Mouse (Mus musculus): ENCODE data around the gene Phrf1. TPM values are rescaled to one million over a fixed set of nuclear protein-coding genes. Genes with fewer than 3 reads are reported as not detected.
"Not testable (repeated sequence)": the region's sequence is repeated elsewhere in the genome, so short reads cannot be mapped to it uniquely, and the experiment has no call there.

Gene Phrf1
- polyA plus RNA-seq, 1 experiment from 2014 or later, result 77.1 TPM

- Histone ChIP-seq H3K4me3 (no peak overlapping the region), H3K27ac (peak overlapping the region; percentile 83; the same call in 1 of the 2 replicates), H3K4me1 (replicated peaks) (peaks cover 23% of the 10 kb centered on the region), H3K4me2 (peak overlapping the region; percentile 67), H3K9ac (peak overlapping the region; percentile 67; the same call in 1 of the 2 replicates), H3K9me3 (no peaks in the 10 kb centered on the region), H3K27me3 (no peaks in the 10 kb centered on the region), H3K36me3 (peaks cover 13% of the 10 kb centered on the region)
- no peak for ATAC-seq (ENCODE audit: low FRiP score)
- 92% methylated on average over 4 of the region's 4 CpGs for WGBS
Observed at GRCm38 (mm10) chr7:141222696-141223215, 5.8 kb upstream of the Phrf1 start.

- peaks cover 36% of the 10 kb centered on the region for H3K4me1 ChIP-seq (replicated peaks)
- H3K9me3 ChIP-seq, result no peaks in the 10 kb centered on the region
- no peak overlapping the region for H3K27ac ChIP-seq
- H3K4me2 ChIP-seq, result no peak overlapping the region
- no peak overlapping the region for H3K4me3 ChIP-seq
- H3K36me3 ChIP-seq, result peaks cover 8% of the 10 kb centered on the region
- H3K27me3 ChIP-seq, result no peaks in the 10 kb centered on the region
- ATAC-seq (ENCODE audit: low FRiP score), result no peak
- H3K9ac ChIP-seq, result no peak overlapping the region
- WGBS, result 84% methylated on average over 6 of the region's 6 CpGs
Observed at GRCm38 (mm10) chr7:141226535-141226934, 2.0 kb upstream of the Phrf1 start.

GRCm38 (mm10) chr7:141227796-141228195 is 788 bp upstream of the Phrf1 start:
- H3K4me2 ChIP-seq, result peak overlapping the region; percentile 86
- no peak; the same call in 1 of the 2 replicates for ATAC-seq (ENCODE audit: low FRiP score)
- peak overlapping the region; percentile 96 for H3K27ac ChIP-seq
- WGBS, result 81% methylated on average over 4 of the region's 4 CpGs
- peaks cover 25% of the 10 kb centered on the region for H3K4me1 ChIP-seq (replicated peaks)
- no peaks in the 10 kb centered on the region for H3K9me3 ChIP-seq
- H3K4me3 ChIP-seq, result peak overlapping the region; percentile 100; the same call in 1 of the 2 replicates
- peaks cover 21% of the 10 kb centered on the region for H3K36me3 ChIP-seq
- H3K9ac ChIP-seq, result peak overlapping the region; percentile 97; the same call in 1 of the 2 replicates
- no peaks in the 10 kb centered on the region for H3K27me3 ChIP-seq

- no peak overlapping the region for H3K27ac ChIP-seq
- ATAC-seq (ENCODE audit: low FRiP score), result no peak
- H3K4me2 ChIP-seq, result peak overlapping the region; percentile 86
- peaks cover 24% of the 10 kb centered on the region for H3K4me1 ChIP-seq (replicated peaks)
- no peaks in the 10 kb centered on the region for H3K9me3 ChIP-seq
- WGBS, result 67% methylated on average over 6 of the region's 6 CpGs
- no peaks in the 10 kb centered on the region for H3K27me3 ChIP-seq
- peak overlapping the region; percentile 97 for H3K9ac ChIP-seq
- peak overlapping the region; percentile 100 for H3K4me3 ChIP-seq
- peaks cover 40% of the 10 kb centered on the region for H3K36me3 ChIP-seq
Observed at GRCm38 (mm10) chr7:141229702-141230101, 1.1 kb downstream of the Phrf1 start.

- 94% methylated on average over 4 of the region's 4 CpGs for WGBS
- H3K4me3 ChIP-seq, result peak overlapping the region; percentile 2; the same call in 1 of the 2 replicates
- H3K36me3 ChIP-seq, result peaks cover 49% of the 10 kb centered on the region
- peak overlapping the region; percentile 39 for H3K9ac ChIP-seq
- no peaks in the 10 kb centered on the region for H3K27me3 ChIP-seq
- H3K4me2 ChIP-seq, result peak overlapping the region; percentile 86
- H3K9me3 ChIP-seq, result no peaks in the 10 kb centered on the region
- peaks cover 24% of the 10 kb centered on the region for H3K4me1 ChIP-seq (replicated peaks)
- ATAC-seq (ENCODE audit: low FRiP score), result no peak
- H3K27ac ChIP-seq, result no peak overlapping the region
Observed at GRCm38 (mm10) chr7:141230570-141230969, 2.0 kb downstream of the Phrf1 start.

GRCm38 (mm10) chr7:141231111-141231510 is 2.5 kb downstream of the Phrf1 start:
- no peak overlapping the region for H3K4me2 ChIP-seq
- ATAC-seq (ENCODE audit: low FRiP score), result no peak
- 94% methylated on average over 3 of the region's 3 CpGs for WGBS
- H3K36me3 ChIP-seq, result peaks cover 54% of the 10 kb centered on the region
- H3K9me3 ChIP-seq, result no peaks in the 10 kb centered on the region
- no peak overlapping the region; the same call in 1 of the 2 replicates for H3K9ac ChIP-seq
- no peak overlapping the region for H3K27ac ChIP-seq
- peaks cover 24% of the 10 kb centered on the region for H3K4me1 ChIP-seq (replicated peaks)
- no peaks in the 10 kb centered on the region for H3K27me3 ChIP-seq
- no peak overlapping the region for H3K4me3 ChIP-seq

GRCm38 (mm10) chr7:141231551-141231950 is 3.0 kb downstream of the Phrf1 start:
- Histone ChIP-seq H3K4me3 (no peak overlapping the region), H3K27me3 (no peaks in the 10 kb centered on the region), H3K36me3 (peaks cover 55% of the 10 kb centered on the region), H3K4me2 (no peak overlapping the region), H3K27ac (no peak overlapping the region), H3K4me1 (replicated peaks) (peaks cover 24% of the 10 kb centered on the region), H3K9ac (no peak overlapping the region), H3K9me3 (no peaks in the 10 kb centered on the region)
- WGBS, result 91% methylated on average over 10 of the region's 10 CpGs
- ATAC-seq (ENCODE audit: low FRiP score), result no peak

- H3K9ac ChIP-seq; ATAC-seq (ENCODE audit: low FRiP score): not testable (repeated sequence)
Observed at GRCm38 (mm10) chr7:141250486-141250885, 21.9 kb downstream of the Phrf1 start.

GRCm38 (mm10) chr7:141256159-141256558 is 27.6 kb downstream of the Phrf1 start:
- H3K4me2 ChIP-seq, result no peak overlapping the region
- H3K4me3 ChIP-seq, result no peak overlapping the region
- H3K9ac ChIP-seq, result no peak overlapping the region
- H3K36me3 ChIP-seq, result peaks cover 93% of the 10 kb centered on the region
- H3K9me3 ChIP-seq, result no peaks in the 10 kb centered on the region
- ATAC-seq (ENCODE audit: low FRiP score), result no peak
- no peaks in the 10 kb centered on the region for H3K4me1 ChIP-seq (replicated peaks)
- WGBS, result 94% methylated on average over 10 of the region's 10 CpGs
- no peak overlapping the region for H3K27ac ChIP-seq
- no peaks in the 10 kb centered on the region for H3K27me3 ChIP-seq

More at GRCm38 (mm10) chr7:141250486-141250885, 21.9 kb downstream of the Phrf1 start:
- H3K9me3 ChIP-seq; H3K27ac ChIP-seq; H3K4me2 ChIP-seq; H3K4me3 ChIP-seq; H3K27me3 ChIP-seq; H3K4me1 ChIP-seq (replicated peaks): not testable (repeated sequence)
- peaks cover 93% of the 10 kb centered on the region for H3K36me3 ChIP-seq
- WGBS, result 92% methylated on average over 4 of the region's 4 CpGs

- no peak overlapping the region for H3K9ac ChIP-seq
- H3K27me3 ChIP-seq, result no peaks in the 10 kb centered on the region
- H3K9me3 ChIP-seq, result no peaks in the 10 kb centered on the region
- 94% methylated on average over 3 of the region's 3 CpGs for WGBS
- peaks cover 81% of the 10 kb centered on the region for H3K36me3 ChIP-seq
- H3K4me1 ChIP-seq (replicated peaks), result peaks cover 15% of the 10 kb centered on the region
- no peak overlapping the region for H3K4me3 ChIP-seq
- no peak overlapping the region for H3K27ac ChIP-seq
- no peak for ATAC-seq (ENCODE audit: low FRiP score)
- no peak overlapping the region for H3K4me2 ChIP-seq
Observed at GRCm38 (mm10) chr7:141261480-141261879, 32.9 kb downstream of the Phrf1 start.

GRCm38 (mm10) chr7:141263640-141264039 is 35.1 kb downstream of the Phrf1 start:
- H3K36me3 ChIP-seq, result peaks cover 59% of the 10 kb centered on the region
- H3K4me1 ChIP-seq (replicated peaks), result peaks cover 16% of the 10 kb centered on the region
- WGBS, result 88% methylated on average over 13 of the region's 13 CpGs
- no peak overlapping the region for H3K4me3 ChIP-seq
- no peak overlapping the region for H3K27ac ChIP-seq
- no peaks in the 10 kb centered on the region for H3K9me3 ChIP-seq
- H3K9ac ChIP-seq, result no peak overlapping the region
- ATAC-seq (ENCODE audit: low FRiP score), result no peak
- no peaks in the 10 kb centered on the region for H3K27me3 ChIP-seq
- no peak overlapping the region for H3K4me2 ChIP-seq

- 78% methylated on average over 11 of the region's 11 CpGs for WGBS
- peaks cover 54% of the 10 kb centered on the region for H3K36me3 ChIP-seq
- no peak overlapping the region for H3K27ac ChIP-seq
- ATAC-seq (ENCODE audit: low FRiP score), result no peak
- no peak overlapping the region for H3K9ac ChIP-seq
- peaks cover 16% of the 10 kb centered on the region for H3K4me1 ChIP-seq (replicated peaks)
- H3K4me2 ChIP-seq, result no peak overlapping the region
- no peaks in the 10 kb centered on the region for H3K9me3 ChIP-seq
- H3K27me3 ChIP-seq, result no peaks in the 10 kb centered on the region
- H3K4me3 ChIP-seq, result no peak overlapping the region
Observed at GRCm38 (mm10) chr7:141264041-141264700, 35.6 kb downstream of the Phrf1 start.

Data from hindbrain, embryonic 13.5 days (tissue).